Mouse (Mus musculus) adrenal gland, adult (tissue): ENCODE data around the gene Alox15.
A peak's percentile ranks its signal among the peaks of the same experiment; 100 is the strongest.
"Not testable (repeated sequence)": the region's sequence is repeated elsewhere in the genome, so short reads cannot be mapped to it uniquely, and the experiment has no call there.

Experiments used
- DNase-seq, 2 experiments: peaks; one replicate each; pipeline ENCODE4 v3.0.0; 2022 to 2023; ENCODE audit warnings: low spot score in 1 of 2; ENCODE audit not compliant: inconsistent age in 2 of 2

Gene Alox15

GRCm38 (mm10) chr11:70351868-70352267 is at the start of gene Alox15:
Gene Alox15, minus strand, starts transcription at chr11:70352031.
- peak in 1 of 2 experiments; percentile 37 for DNase-seq

- no peak for DNase-seq
Measured at GRCm38 (mm10) chr11:70389421-70389820, 37.6 kb upstream of the Alox15 start.

GRCm38 (mm10) chr11:70387436-70387835 is 35.6 kb upstream of the Alox15 start:
- no peak for DNase-seq

- DNase-seq: peak; percentile 42 to 86
Measured at GRCm38 (mm10) chr11:70384136-70384535, 32.3 kb upstream of the Alox15 start.

GRCm38 (mm10) chr11:70381330-70381729 is 29.5 kb upstream of the Alox15 start:
- no peak for DNase-seq

GRCm38 (mm10) chr11:70380478-70381005 is 28.7 kb upstream of the Alox15 start:
- no peak for DNase-seq

- DNase-seq: peak in 1 of 2 experiments; percentile 33
Measured at GRCm38 (mm10) chr11:70376054-70376453, 24.2 kb upstream of the Alox15 start.

GRCm38 (mm10) chr11:70374302-70374701 is 22.5 kb upstream of the Alox15 start:
- DNase-seq: no peak

GRCm38 (mm10) chr11:70372849-70373557 is 21.2 kb upstream of the Alox15 start:
- DNase-seq: no peak

- no peak for DNase-seq
Measured at GRCm38 (mm10) chr11:70372396-70372795, 20.6 kb upstream of the Alox15 start.

- DNase-seq: not testable (repeated sequence)
Measured at GRCm38 (mm10) chr11:70368626-70369025, 16.8 kb upstream of the Alox15 start.

GRCm38 (mm10) chr11:70367701-70368100 is 15.9 kb upstream of the Alox15 start:
- DNase-seq: not testable (repeated sequence)

GRCm38 (mm10) chr11:70348630-70349029 is 3.2 kb downstream of the Alox15 start:
- DNase-seq: peak in 1 of 2 experiments; percentile 48

- no peak for DNase-seq
Measured at GRCm38 (mm10) chr11:70347861-70348260, 4.0 kb downstream of the Alox15 start.

- no peak for DNase-seq
Measured at GRCm38 (mm10) chr11:70345546-70345945, 6.3 kb downstream of the Alox15 start.

GRCm38 (mm10) chr11:70345061-70345460 is 6.8 kb downstream of the Alox15 start:
- DNase-seq: no peak

- no peak for DNase-seq
Measured at GRCm38 (mm10) chr11:70339481-70339880, 12.3 kb downstream of the Alox15 start.

GRCm38 (mm10) chr11:70334477-70334876 is 17.4 kb downstream of the Alox15 start:
- DNase-seq: peak; percentile 49 to 85

GRCm38 (mm10) chr11:70324726-70325125 is 27.1 kb downstream of the Alox15 start:
- DNase-seq: no peak

- no peak for DNase-seq
Measured at GRCm38 (mm10) chr11:70322528-70322927, 29.3 kb downstream of the Alox15 start, which contains the start of gene Alox12e. Gene Alox12e, minus strand, starts transcription at chr11:70322628.

GRCm38 (mm10) chr11:70321664-70322063 is 30.2 kb downstream of the Alox15 start:
- peak; percentile 44 to 70 for DNase-seq

GRCm38 (mm10) chr11:70319614-70320013 is 32.2 kb downstream of the Alox15 start:
- DNase-seq: no peak

GRCm38 (mm10) chr11:70313833-70314232 is 38.0 kb downstream of the Alox15 start:
- DNase-seq: peak in 1 of 2 experiments; percentile 56
